Mouse (Mus musculus) megakaryocyte, embryonic 14.5 days (primary cell): ENCODE results near the gene Hsf5. TPM values are rescaled to one million over a fixed set of nuclear protein-coding genes. Genes with fewer than 3 reads are reported as not detected.

Experiments used
- H3K27me3 ChIP-seq: replicated peaks from 2 replicates; pipeline ENCODE3; 2012; ENCODE audit warnings: inconsistent platforms
- H3K36me3 ChIP-seq: replicated peaks from 2 replicates; pipeline ENCODE3; 2012; ENCODE audit warnings: low read length, inconsistent platforms, mixed read lengths
- H3K4me1 ChIP-seq: 2 replicates; pipeline ENCODE4 v1.6.1; 2012; ENCODE audit warnings: inconsistent platforms
- H3K4me3 ChIP-seq: replicated peaks from 2 replicates; pipeline ENCODE3; 2012; ENCODE audit warnings: moderate library complexity, mild to moderate bottlenecking, inconsistent platforms
- H3K9me3 ChIP-seq: 2 replicates; pipeline ENCODE4 v1.6.1; 2012; ENCODE audit warnings: inconsistent platforms
- FLI1 ChIP-seq: IDR thresholded peaks from 2 replicates; pipeline ENCODE4 v1.6.1; 2012; ENCODE audit warnings: low read length, inconsistent platforms, mixed read lengths
- GATA1 ChIP-seq: IDR thresholded peaks from 3 replicates; pipeline ENCODE4 v1.6.1; 2012; ENCODE audit warnings: mixed read lengths, low read length, inconsistent platforms, borderline replicate concordance
- polyA plus RNA-seq: library from polyadenylated mRNA; stranded (reverse); fragments of >175 nt; gene quantifications from 2 replicates; pipeline ENCODE4 v1.2.3, GENCODE M21; 2012; ENCODE audit warnings: low replicate concordance; ENCODE audit not compliant: insufficient read depth

The Hsf5 gene
- polyA plus RNA-seq, 1 experiment, result not detected

DNA sequence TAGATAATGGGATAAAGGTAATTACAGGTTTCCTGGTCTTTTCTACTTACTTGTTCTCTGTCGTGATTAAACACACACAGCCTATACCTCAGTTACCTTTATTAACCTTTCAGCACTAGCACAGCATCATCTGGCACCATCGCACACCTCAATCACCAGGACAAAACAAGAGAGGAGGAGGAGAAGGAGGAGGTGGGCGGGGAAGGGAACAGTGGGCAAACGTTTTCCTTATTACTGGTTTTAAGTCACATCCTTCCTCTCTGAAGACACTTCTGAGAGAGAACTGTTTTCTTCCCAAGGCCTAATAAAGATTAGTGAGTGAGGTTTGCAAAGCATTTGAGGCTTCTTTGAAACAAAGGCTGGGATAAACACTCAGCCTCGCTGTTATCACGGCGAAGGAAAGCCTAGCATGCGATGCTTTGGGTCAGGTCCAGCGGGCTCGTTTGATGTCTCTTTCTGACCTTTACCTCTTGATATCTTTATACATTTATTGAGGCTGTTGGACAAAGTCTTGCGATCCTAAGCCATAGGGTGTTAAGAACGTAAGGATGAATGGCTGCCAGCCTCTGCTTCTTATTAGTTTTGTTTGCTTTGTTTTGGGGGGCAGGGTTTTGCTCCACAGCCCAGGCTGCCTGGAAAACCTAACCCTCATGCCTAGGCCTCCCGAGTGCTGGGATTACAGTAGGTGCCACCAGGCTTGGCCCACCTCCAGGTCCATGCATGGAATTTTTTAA is 66.0 kb downstream of the Hsf5 start:
- Histone ChIP-seq H3K9me3 (no peaks in the 10 kb centered on the region), H3K4me1 (peaks cover 41% of the 10 kb centered on the region), H3K4me3 (no peak overlapping the region), H3K27me3 (peaks cover 7% of the 10 kb centered on the region), H3K36me3 (no peaks in the 10 kb centered on the region)
- no peak for TF ChIP-seq FLI1
- TF ChIP-seq GATA1, result no peak

DNA sequence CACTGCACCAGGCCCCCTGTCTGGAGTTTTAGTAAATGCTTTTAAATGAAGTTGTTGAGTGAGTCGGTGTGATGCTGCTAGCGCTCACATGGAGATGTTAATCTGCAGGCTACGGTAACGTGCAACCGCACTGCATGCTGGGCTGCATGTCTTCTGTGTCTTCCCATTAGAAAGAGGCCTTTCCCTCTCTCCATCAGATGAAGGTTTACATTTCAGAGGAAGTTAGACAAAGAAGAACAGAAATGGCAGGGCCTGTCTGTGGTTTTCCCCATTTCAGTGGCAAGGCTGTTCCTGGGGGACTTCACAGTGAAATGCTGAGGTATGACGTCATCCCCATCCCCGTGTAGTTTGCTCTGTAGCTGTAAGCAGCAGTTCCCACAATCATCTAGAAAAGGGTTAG is 69.4 kb downstream of the Hsf5 start:
- Histone ChIP-seq H3K9me3 (no peaks in the 10 kb centered on the region), H3K36me3 (no peaks in the 10 kb centered on the region), H3K27me3 (peaks cover 9% of the 10 kb centered on the region), H3K4me3 (peak overlapping the region; percentile 31), H3K4me1 (peaks cover 54% of the 10 kb centered on the region)
- no peak for TF ChIP-seq FLI1

DNA sequence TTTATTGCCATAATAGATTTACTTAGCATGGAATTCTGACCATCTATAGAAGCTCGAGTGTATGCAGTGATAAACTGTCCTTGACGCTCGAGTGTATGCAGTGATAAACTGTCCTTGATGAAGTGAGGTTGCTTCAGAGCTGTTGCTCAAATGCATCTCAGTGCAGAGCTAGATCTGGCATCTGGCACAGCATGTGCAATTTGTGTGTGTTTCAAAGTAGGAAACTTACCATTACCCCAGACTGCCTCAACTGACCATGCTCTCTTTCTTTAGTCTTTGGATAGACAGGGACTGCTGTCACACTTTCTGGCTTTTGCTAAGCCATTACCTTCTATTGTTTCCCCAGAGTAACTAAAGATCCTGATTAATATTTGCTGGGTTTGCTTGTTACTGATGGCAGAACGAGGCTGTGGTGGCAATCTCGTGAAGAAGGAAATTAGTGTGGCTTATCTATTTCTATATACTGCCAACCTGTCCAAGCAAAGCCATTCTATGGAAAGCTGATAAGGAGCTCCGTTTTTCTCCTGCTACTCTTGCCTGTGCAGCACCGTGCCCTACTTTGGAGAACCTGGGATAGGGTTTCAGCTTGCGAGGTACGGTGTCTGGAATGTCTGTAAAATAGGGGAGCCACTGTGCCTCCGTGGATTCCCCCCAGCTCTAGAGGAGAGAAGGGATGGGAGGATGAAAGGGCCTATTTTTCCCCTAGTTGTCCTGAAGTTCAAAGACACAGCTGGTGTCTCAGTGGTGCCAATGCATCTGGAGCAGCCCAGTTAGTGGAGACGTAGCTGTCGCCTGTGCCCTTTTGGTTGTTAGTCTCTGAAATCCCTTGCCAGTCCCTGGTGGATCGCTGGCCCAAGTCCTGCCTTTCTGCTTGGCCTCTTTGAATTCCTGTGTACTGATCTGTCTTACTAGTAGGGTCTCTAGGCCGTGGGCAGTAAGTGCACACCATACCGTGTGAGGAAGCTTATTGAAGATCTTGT is 70.6 kb downstream of the Hsf5 start:
- no peaks in the 10 kb centered on the region for H3K36me3 ChIP-seq
- H3K4me3 ChIP-seq, result no peak overlapping the region
- peaks cover 57% of the 10 kb centered on the region for H3K4me1 ChIP-seq
- peaks cover 6% of the 10 kb centered on the region for H3K27me3 ChIP-seq
- no peaks in the 10 kb centered on the region for H3K9me3 ChIP-seq
- TF ChIP-seq GATA1 (no peak), FLI1 (no peak)

DNA sequence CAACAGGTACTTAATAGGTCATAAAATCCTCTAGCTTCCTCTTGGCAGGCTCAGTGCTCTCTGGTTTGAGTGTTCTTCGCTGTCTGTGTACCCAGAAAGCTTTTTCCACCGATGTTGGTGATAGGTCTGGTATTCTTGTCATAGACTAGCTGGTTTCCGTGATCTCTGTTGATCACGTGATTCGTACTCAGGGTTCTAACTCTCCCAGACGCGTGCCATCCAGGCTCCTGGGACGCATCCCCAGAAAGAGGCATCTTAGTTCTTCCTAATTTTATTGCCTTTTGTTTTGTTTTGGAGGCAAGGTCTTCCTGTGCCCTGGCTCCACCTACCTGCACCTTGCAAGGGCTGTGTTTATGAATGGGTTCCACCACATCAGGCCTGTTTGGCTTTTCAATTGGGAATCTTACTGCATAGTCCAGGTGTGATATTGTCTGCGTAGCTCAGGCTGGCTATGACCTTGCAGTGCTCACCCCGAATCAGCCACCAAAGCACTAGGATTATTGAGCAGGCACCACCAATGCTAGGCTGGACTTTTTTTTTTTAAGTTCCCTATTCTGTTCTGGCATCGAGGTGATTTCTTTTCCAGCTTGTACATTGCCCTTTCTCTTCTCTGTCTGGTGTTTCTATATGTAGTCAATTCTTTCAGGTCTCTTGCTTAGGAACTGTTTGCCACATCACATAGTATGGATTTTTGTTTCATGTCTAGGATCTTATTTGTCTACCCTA is 71.7 kb downstream of the Hsf5 start:
- Histone ChIP-seq H3K4me3 (no peak overlapping the region), H3K4me1 (peaks cover 56% of the 10 kb centered on the region), H3K36me3 (no peaks in the 10 kb centered on the region), H3K27me3 (peaks cover 6% of the 10 kb centered on the region), H3K9me3 (no peaks in the 10 kb centered on the region)
- TF ChIP-seq GATA1 (no peak), FLI1 (no peak)

DNA sequence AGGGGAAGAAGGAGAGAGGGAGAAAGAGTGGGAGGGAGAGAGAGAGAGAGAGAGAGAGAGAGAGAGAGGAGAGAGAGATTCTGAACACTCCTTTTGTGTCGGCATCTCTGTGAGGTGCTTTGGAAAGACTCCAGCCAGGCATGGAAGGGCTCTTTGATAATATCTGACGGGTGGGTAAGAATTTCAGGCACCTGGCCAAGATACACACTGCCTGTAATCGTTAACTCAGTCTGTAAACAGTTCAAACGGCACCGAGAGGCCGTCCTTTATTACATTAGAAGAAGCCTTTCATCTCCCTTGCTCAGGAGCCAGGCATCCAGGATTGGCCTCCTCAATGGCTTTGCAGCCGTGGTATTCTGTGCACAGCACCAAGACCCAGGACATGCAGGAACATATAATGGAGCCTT is 72.4 kb downstream of the Hsf5 start:
- H3K4me3 ChIP-seq, result no peak overlapping the region
- peaks cover 6% of the 10 kb centered on the region for H3K27me3 ChIP-seq
- H3K36me3 ChIP-seq, result no peaks in the 10 kb centered on the region
- H3K9me3 ChIP-seq, result no peaks in the 10 kb centered on the region
- TF ChIP-seq FLI1, result no peak
- no peak for TF ChIP-seq GATA1
- peaks cover 60% of the 10 kb centered on the region for H3K4me1 ChIP-seq

DNA sequence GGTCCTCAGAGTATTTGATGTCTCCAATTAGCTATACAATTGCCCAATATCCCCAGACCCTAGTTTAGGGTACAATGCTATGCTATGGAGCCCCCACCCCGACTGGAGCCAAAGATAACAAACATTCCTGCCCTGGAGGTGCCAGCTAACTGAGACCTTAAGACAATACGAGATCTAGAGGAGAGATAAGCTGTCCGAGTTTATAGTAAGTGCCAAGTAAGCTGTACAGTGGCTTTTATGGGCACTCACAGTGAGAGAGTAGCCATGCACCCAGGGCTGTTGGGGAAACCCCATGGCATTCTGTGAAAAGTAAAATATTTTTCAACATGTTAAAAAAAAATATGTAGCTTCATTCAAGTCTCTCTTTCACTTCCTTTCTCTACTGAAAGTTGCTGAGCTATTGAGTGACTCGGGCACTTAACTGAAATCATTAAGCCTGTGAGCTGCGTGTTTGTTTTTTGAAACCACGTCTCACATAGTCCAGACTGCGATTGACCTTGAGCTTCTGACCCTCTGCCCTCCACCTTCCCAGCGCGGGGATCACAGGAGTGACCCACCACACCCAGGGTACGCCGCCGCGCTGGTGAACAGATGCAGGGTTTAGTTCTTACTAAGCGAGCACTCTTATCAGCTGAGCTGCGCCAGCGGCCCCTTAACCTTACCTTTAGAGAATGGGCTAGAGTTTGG is 73.2 kb downstream of the Hsf5 start:
- peaks cover 60% of the 10 kb centered on the region for H3K4me1 ChIP-seq
- TF ChIP-seq FLI1 (no peak), GATA1 (no peak)
- H3K4me3 ChIP-seq, result peak overlapping the region; percentile 34
- no peaks in the 10 kb centered on the region for H3K36me3 ChIP-seq
- H3K9me3 ChIP-seq, result no peaks in the 10 kb centered on the region
- H3K27me3 ChIP-seq, result peaks cover 6% of the 10 kb centered on the region

DNA sequence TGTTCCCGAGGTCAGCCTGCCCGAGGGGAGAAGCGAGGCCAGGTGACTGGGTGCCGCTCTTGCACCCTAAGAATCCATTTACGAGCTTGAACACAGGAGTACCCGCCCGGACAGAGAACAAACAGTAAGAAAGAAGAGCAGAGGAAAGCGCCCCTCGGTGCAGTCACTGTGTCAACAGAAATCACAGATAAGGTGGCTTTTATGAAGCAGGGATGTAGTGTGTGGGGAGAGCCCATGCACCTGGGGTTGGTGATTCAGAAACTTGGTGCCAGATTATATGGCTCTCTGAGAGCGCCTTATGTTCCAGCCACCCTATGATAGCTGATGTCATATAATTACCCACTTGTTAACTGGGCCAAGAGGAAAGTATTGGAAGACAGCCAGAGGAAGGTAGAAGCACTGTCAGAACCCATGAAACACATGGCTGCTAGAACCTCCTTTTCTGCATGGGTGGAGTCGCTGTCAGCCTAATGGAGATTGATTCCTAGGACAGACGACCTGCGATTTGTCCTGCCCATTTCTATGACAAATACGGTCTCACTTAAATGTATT is 80.2 kb downstream of the Hsf5 start:
- Histone ChIP-seq H3K27me3 (peaks cover 6% of the 10 kb centered on the region), H3K4me1 (peaks cover 49% of the 10 kb centered on the region), H3K4me3 (no peak overlapping the region), H3K9me3 (no peaks in the 10 kb centered on the region), H3K36me3 (no peaks in the 10 kb centered on the region)
- no peak for TF ChIP-seq FLI1
- no peak for TF ChIP-seq GATA1

DNA sequence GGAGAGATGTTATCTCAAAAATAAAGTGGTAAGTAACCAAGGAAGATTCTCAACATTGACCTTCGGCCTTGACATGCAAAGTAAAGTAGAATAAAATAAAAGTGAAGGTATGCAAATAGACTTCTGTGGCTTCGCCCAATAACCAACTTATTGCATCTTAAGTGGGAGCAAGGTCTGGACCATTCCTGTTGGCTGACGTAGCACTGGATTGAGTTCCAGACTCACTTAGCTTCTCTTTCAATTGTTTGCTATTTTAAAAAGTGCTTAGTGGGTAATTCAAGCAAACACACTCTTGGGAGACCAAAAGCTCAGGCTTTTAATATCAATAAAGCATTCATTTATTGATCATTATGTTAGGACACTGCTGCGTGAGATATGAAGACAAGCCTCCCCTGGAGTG is 81.2 kb downstream of the Hsf5 start:
- peaks cover 6% of the 10 kb centered on the region for H3K27me3 ChIP-seq
- TF ChIP-seq GATA1 (no peak), FLI1 (no peak)
- no peak overlapping the region for H3K4me3 ChIP-seq
- no peaks in the 10 kb centered on the region for H3K36me3 ChIP-seq
- H3K9me3 ChIP-seq, result no peaks in the 10 kb centered on the region
- H3K4me1 ChIP-seq, result peaks cover 53% of the 10 kb centered on the region

DNA sequence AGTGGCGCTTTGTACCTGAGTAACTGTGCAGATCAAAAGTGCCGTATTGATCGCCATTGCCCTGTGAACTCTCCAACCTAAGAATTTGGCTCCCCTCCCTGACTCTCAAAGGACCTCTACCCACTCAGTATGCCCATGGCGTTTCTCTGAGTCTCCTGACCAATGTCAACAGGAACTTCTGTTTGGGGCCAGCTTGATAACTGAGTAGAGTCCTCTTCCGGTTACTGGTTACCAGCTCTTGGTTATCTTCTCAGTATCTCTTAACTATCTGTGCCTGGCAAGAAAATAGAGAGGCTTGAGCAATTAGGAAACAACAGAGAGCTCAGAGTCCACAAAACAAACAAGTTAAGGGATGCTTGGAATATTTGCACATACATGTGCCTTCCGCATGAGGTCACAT is 84.1 kb downstream of the Hsf5 start:
- TF ChIP-seq FLI1 (no peak), GATA1 (no peak)
- Histone ChIP-seq H3K36me3 (peaks cover 23% of the 10 kb centered on the region), H3K27me3 (peaks cover 4% of the 10 kb centered on the region), H3K9me3 (no peaks in the 10 kb centered on the region), H3K4me3 (peak overlapping the region; percentile 67), H3K4me1 (peaks cover 63% of the 10 kb centered on the region)
